Mouse (Mus musculus) heart, adult 11 months (tissue): ENCODE results near the gene Ppp1r15b.
A peak's percentile ranks its signal among the peaks of the same experiment; 100 is the strongest.

Experiments
- DNase-seq: peaks from one replicate; pipeline ENCODE4 v3.0.0; 2022

Gene Ppp1r15b

DNA sequence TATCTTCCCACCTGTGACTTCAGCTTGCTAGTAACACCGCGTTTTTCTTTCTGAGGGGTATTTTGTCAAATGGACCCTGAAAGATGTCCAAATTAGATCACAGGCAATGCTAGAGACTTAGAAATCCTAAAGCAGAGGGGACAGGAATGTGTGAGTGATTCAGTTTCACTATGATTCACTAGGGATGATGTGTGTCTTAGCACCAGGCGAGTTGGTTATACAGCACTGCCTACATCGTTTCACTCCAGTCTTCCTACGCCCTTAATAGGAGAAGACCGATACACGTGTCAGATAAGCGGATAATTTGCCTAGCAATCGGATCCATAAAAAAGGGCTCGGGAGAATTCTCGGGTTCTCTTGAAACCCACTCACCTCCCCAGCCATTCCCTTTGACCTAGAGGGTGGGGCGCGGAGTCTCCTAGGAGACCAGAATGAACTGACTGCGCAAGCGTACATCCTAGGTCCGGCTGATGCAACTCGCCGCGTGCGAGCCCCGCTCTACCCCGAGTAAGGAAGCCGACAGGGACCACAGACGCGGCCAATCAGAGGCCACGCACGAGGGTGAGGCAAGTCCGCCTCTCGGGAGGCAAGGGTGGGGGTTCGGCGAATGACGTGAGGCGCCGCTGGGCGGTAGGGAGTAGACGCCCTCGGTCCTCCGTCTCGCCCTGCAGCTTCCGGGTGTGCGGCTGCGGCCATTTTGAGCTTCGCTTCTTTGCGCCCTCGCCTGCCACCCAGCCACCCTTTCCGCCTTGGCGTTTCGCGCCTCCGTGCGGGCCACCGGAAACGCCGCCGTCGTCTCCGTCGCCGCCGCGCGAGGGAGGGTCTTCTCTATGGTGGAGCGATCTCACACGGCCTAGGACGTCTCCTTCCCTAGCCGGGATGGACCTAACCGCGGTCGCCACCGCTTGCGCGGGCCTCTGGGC is at the start of gene Ppp1r15b:
Gene Ppp1r15b (plus strand): TSS at position 506 of the 923 bp plus-strand sequence.
- peak; percentile 100 for DNase-seq

GRCm38 (mm10) chr1:133083003-133083546 is 47.9 kb upstream of the Ppp1r15b start:
- peak; percentile 90 for DNase-seq

DNA sequence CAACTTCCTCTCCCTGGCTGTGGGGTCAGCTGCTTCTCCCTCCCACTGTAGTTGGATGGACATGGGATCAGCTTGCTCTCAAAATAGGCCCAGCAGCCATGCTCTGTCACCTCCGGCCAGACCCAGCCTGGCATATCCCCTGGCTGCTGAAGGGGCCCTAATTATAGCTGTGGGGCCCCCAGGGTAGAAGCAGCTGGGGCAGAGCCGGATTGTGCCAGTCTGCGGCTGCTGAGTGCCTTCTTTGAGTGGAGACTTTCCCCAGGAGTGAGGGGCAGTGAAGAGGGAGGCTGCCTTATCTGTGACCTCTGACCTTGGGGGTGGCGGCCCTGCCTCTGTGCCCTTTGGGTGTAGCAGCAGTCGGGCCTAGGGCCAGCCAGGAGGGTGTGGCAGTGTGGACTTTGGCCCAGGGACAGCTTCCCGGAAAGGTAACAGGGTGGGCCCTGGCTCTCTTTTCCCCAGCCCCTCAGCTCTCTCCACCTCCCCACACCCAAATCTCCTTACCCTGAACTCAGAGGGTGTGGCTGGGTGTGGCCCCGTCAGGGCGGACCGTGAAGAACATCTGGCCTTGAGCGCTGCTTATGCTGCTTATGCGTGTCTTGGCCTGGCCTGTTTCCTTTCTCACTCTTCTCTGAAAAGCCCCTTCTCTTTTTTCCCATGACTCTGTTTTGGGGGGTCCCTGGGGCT is 46.9 kb upstream of the Ppp1r15b start:
- peak; percentile 99 for DNase-seq

DNA sequence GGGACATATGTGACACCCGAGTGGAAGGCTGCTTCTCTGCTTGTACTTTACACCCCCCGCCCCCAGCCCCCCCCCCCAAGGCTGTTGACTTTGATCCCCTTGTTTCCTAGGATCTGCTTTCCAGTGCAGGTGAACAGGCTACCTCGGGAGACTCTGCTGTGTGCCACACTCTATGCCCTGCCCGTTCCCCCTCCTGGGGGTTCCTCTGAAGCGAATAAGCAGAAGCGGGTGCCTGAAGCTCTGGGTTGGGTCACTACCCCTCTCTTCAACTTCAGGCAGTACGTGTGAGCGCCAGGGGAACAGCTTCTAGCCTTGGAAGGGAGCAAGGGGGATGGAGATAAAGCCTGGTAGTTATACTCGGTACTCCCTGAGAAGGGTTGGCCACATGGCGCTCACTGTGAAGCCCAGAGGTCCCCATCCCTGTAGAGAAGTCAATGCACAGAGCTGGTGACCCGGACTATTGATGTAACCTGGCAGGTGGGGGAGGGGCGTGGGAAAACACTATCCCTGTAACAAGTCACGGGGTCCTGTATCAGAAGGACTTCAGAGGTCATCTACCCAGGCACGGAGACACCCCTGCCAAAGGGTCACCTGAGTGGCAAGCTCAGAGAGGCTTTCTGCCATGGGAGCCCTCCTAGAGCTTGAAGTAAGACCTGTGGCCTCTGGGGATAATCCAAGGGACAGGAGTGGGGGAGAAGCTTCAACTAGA is 46.1 kb upstream of the Ppp1r15b start:
- DNase-seq = peak; percentile 95

DNA sequence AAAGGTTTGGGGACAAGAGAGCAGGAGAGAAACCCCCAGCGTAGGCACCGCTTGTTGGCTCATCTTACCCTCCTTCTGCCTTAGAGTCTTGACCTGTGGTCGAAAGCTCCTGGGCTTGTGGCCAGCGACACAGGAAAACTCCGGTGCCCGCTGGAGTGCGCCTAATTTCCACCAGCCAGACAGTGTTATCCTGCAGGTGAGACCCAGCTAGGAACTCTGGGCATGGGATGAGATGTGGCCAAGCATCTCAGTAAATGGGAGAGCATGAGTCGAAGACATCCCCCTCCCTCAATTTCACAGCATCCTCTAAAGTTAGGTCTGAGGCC is 45.6 kb upstream of the Ppp1r15b start:
- no peak for DNase-seq

GRCm38 (mm10) chr1:133086804-133087203 is 44.1 kb upstream of the Ppp1r15b start:
- peak; percentile 91 for DNase-seq

DNA sequence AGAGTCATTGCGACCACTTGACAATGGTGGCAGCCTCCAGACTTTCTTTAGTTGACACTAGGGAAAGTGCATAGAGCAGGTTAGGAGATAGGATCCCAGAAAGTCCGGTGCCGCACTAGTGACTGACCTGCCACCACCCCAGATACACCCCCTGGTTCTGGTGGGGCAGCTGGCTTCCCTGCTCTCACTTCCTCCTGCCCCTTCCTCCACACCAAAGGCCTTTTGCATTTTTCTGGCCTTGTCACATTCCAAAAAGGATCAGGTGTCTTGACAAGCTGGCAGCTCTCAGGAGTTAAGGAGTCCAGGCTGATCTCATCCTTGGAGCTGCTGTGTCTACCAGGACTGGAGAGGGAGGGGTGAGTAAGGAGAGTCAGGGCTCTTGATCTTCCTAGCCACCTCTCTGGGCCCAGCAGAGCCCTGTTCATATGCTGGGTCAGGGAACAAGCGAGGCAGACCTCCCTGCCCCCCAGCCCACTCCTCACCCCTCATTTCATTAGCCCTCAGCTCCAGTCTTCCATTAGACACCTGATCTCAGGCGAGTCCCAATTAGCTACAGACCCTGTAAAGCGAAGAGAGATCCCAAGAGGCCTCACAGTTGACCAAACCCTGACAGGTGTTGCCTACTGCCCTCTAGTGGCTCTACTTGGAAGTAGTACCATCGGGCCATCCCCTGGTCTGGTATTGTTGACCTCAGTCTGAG is 43.6 kb upstream of the Ppp1r15b start:
- DNase-seq = peak; percentile 96

DNA sequence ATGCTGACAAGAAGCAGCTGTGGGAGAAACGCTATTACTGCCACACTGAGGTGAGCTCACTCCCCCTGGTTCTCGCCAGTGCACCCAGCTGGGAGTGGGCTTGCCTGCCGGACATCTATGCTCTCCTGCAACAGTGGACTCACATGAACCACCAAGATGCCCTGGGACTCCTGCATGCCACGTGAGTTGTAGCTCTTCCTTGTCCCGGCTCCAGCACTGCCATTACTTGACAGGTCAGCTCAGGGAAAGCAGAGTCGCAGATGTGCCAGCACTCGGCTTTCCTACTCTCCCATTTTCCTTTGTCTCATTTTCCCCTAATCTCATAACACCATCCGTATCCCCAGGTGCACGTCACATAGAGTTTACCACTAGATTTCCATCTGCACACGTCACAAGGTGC is 42.7 kb upstream of the Ppp1r15b start:
- DNase-seq = peak; percentile 91

GRCm38 (mm10) chr1:133089415-133089814 is 41.5 kb upstream of the Ppp1r15b start:
- DNase-seq = no peak

- no peak for DNase-seq
Observed at GRCm38 (mm10) chr1:133090641-133091040, 40.3 kb upstream of the Ppp1r15b start.

DNA sequence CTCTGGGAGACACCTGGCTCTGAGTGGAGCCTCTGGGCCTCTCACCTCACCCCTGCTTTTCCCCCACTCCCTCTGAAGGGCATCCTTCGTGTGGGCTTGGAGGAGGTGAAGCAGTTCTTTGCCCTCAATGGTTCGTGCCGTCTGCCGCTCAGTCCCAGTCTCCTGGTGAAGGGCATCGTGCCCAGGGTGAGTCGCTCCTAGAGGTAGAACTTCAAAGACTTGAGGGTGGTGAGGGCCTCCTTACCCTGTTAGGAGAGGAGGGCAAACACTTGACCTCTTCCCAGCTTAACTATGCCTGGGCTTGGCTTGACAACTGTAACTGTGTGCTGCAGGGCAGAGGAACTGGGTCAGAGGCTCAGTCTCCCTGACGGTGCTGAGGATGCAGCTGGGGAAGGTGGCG is 39.5 kb upstream of the Ppp1r15b start:
- no peak for DNase-seq

DNA sequence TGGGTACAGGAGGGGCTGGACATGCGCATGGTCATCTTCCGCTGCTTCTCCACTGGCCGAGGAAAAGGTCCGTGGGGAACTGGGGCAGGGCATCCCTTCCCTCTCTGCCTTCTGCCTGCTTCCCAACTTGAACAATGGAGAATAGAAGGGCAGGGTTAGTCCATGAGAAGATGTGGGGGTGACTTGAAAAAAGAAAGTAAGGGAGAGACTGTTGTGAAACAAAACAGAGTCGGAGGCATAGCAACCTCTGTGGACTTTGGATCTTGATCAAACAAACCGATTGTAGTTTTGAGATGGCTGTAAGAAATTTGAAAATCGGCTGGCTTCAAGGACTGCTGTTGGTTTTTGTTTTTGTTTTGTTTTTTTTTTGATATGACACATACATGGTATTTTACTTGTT is 37.2 kb upstream of the Ppp1r15b start:
- DNase-seq = no peak

- DNase-seq = peak; percentile 95
Observed at GRCm38 (mm10) chr1:133100980-133101798, 29.8 kb upstream of the Ppp1r15b start.

GRCm38 (mm10) chr1:133102108-133102507 is 28.8 kb upstream of the Ppp1r15b start:
- no peak for DNase-seq

DNA sequence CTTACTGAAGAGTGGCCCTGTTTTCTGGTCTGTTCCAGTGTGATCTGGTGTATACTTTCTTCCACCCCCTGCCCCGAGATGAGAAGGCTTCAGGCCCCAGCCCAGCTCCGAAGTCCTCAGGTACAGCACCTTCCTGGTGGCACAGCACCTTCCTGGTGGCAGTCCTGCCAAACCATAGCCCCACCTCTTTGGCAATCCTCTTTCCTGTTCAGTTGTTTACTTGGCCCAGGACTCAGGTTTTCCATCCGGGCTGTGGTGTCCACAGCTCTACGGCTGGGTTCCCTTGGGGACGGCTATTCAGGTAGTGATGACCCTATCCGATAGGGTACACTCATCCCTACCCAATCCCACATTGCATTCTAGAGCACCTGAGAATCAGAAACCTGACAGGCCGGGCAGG is 27.6 kb upstream of the Ppp1r15b start:
- DNase-seq = no peak

GRCm38 (mm10) chr1:133103871-133104270 is 27.1 kb upstream of the Ppp1r15b start:
- no peak for DNase-seq

DNA sequence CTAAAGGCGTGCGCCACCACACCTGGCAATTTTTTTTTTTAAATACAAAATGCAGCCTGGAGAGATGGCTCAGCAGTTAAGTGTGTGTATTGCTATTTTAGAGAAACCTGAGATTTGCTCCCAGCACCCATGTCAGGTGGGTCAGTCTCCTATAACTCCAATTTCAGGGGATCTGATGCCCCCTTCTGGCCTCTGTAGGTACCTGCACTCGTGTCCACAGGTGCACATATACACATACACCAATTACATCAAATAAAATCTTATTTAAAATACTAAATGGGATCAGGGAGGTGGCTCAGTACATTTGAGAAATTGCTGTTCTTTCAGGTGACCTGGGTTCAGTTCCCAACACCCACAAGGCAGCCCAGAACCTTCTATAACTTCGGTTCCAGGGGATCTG is 14.8 kb upstream of the Ppp1r15b start:
- DNase-seq = no peak

DNA sequence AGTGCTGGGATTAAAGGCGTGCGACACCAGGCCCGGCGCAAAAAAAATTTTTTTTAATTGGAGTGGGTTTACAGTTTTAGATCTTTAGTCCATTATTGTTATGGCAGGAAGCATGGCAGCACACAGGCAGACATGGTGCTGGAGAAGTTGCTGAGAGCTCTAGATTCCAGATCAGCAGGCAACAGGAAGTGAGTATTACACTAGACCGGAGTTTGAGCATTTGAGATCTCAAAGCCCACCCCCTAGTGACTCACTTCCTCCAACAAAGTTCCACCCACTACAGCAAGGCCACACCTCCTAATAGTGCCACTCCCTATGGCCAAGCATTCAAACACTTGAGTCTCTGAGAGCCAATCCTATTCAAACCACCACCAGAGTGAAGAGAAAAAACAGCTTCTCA is 12.8 kb upstream of the Ppp1r15b start:
- DNase-seq = no peak

DNA sequence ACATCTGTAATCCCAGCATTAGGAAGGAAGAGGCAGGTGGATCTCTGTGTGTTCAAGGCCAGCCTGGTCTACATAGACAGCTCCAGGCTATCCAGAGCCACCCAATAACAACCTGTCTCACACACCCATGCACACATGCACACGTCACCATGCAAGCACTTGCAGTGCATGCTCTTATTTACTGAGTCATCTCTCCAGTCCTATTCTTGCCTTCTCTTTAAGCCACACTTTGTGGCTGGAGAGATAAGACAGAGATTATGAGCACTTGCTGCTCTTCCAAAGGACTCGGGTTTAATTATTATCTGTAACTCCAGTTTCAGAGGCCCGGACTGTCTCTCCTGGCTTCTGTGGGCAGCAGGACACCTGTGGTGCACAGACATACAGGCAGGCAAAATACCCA is 12.1 kb upstream of the Ppp1r15b start:
- no peak for DNase-seq

GRCm38 (mm10) chr1:133119931-133120712 is 10.8 kb upstream of the Ppp1r15b start:
- DNase-seq = peak; percentile 90

GRCm38 (mm10) chr1:133121246-133121645 is 9.7 kb upstream of the Ppp1r15b start:
- DNase-seq = no peak
